Mouse (Mus musculus): ENCODE measurements around the gene Katnal1.

DNA sequence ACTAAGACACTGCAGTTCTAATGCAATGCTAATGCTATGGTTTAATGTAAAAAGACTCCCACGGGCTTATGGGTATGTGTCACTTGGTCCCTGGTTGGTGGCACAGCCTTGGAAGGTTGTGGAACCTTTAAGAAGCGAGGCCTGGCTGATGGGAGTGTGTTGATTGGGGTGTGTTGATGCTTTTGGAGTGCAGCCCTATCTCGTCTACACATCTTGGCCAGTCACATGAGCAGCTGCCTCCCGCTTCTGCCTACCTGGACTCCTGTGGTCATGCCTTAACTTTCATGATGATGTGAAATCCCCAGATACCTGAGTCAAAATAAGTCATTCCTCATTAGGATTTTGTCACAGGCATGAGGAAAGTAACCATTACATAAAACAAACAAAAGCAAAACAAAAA is 22.8 kb downstream of the Katnal1 start:
- no peak for TF ChIP-seq GATA1 (IDR thresholded peaks at IDR 0.05; ENCODE audit: borderline replicate concordance, low read length)
- TF ChIP-seq FLI1 (IDR thresholded peaks at IDR 0.05; ENCODE audit: low read length), result no peak
